Mouse (Mus musculus) T-cell, adult 66 days (primary cell): ENCODE data around the gene Ptpn4. TPM values are rescaled to one million over a fixed set of nuclear protein-coding genes. Genes with fewer than 3 reads are reported as not detected.

ENCODE experiments used
- total RNA-seq, 2 experiments: library from RNA; stranded (reverse); gene quantifications; 3 replicates in 1 of 2; 4 replicates in 1 of 2; pipeline ENCODE4 v1.2.4; 2023

Ptpn4 gene
- total RNA-seq = 10 to 100 TPM; 33.0 to 36.8 TPM

GRCm38 (mm10) chr1:119837035-119837751 is at the start of gene Ptpn4:
Gene Ptpn4, minus strand, starts transcription at chr1:119837613.

GRCm38 (mm10) chr1:119648205-119649111 is 189.0 kb downstream of the Ptpn4 start, which contains the start of gene Epb41l5:
Gene Epb41l5, minus strand, starts transcription at chr1:119649000.

Other genes starting within 250 kb of the Ptpn4 start
- 1 to 10 TPM; 2.3 to 2.6 TPM for gene Epb41l5, start 188.6 kb downstream of the Ptpn4 start, total RNA-seq
- gene Tmem177, start 75.6 kb upstream of the Ptpn4 start, total RNA-seq = 1 to 10 TPM; 3.8 to 3.9 TPM
- not detected for gene Cfap221, start 159.6 kb upstream of the Ptpn4 start, total RNA-seq
- not detected for gene Sctr, start 169.3 kb upstream of the Ptpn4 start, total RNA-seq
- gene Tmem37, start 236.5 kb upstream of the Ptpn4 start, total RNA-seq = not detected